Mouse (Mus musculus) CH12.LX (cell line): ENCODE data around the gene Arhgap45. TPM values are rescaled to one million over a fixed set of nuclear protein-coding genes. Genes with fewer than 3 reads are reported as not detected.
A peak's percentile ranks its signal among the peaks of the same experiment; 100 is the strongest.

Experiments
- DNase-seq: peaks from one replicate; pipeline ENCODE4 v3.0.0-alpha.2; 2013; ENCODE audit errors: extremely low read depth
- H3K27ac ChIP-seq: 2 replicates; pipeline ENCODE4 v1.5.1; 2012; ENCODE audit warnings: low read depth, mild to moderate bottlenecking, control low read depth, moderate library complexity; ENCODE audit not compliant: insufficient read depth
- H3K27me3 ChIP-seq: replicated peaks from 2 replicates; pipeline ENCODE3; 2012; ENCODE audit warnings: inconsistent platforms
- H3K36me3 ChIP-seq, 2 experiments: replicated peaks in 1 of 2; 2 replicates each; pipeline versions ENCODE3 to v1.6.1; 2012; ENCODE audit warnings: inconsistent platforms in 1 of 2, low read length in 1 of 2, mild to moderate bottlenecking in 1 of 2, mixed read lengths in 1 of 2, moderate library complexity in 1 of 2; ENCODE audit not compliant: control insufficient read depth in 1 of 2, insufficient read depth in 1 of 2
- H3K4me1 ChIP-seq, 2 experiments: 2 replicates each; pipeline ENCODE4 v1.6.1; 2012; ENCODE audit warnings: inconsistent platforms in 1 of 2, moderate library complexity in 1 of 2; ENCODE audit not compliant: insufficient read depth in 2 of 2, control insufficient read depth in 1 of 2
- H3K4me2 ChIP-seq: 2 replicates; pipeline ENCODE4 v1.6.1; 2012; ENCODE audit warnings: low read depth, mild to moderate bottlenecking, control low read depth; ENCODE audit not compliant: poor library complexity, insufficient read depth, severe bottlenecking
- H3K4me3 ChIP-seq, 3 experiments: fragments of 150-350 bp in 1 of 3; sonication (generic) in 1 of 3; replicated peaks in 1 of 3; 2 replicates each; pipeline versions ENCODE3 to v1.5.1; 2011 to 2012; ENCODE audit warnings: low read depth in 2 of 3, low read length in 2 of 3, mild to moderate bottlenecking in 2 of 3, moderate library complexity in 2 of 3, control low read depth in 1 of 3, improper control_type of control experiment in 1 of 3, inconsistent platforms in 1 of 3, mixed read lengths in 1 of 3; ENCODE audit not compliant: poor library complexity in 1 of 3
- H3K79me2 ChIP-seq: replicated peaks from 2 replicates; pipeline ENCODE4 v1.6.1; 2012; ENCODE audit warnings: mild to moderate bottlenecking, moderate library complexity; ENCODE audit not compliant: control insufficient read depth, poor library complexity, insufficient read depth, severe bottlenecking; ENCODE audit errors: extremely low read depth
- H3K9ac ChIP-seq: 2 replicates; pipeline ENCODE4 v1.6.1; 2012; ENCODE audit warnings: low read depth, mild to moderate bottlenecking, control low read depth, moderate library complexity; ENCODE audit not compliant: insufficient read depth
- H3K9me3 ChIP-seq: replicated peaks from 2 replicates; pipeline ENCODE3; 2012; ENCODE audit warnings: low read length, inconsistent platforms, mixed read lengths
- BHLHE40 ChIP-seq: IDR thresholded peaks from 2 replicates; pipeline ENCODE4 v1.6.1; 2011; ENCODE audit warnings: mild to moderate bottlenecking, low read depth, low read length, improper control_type of control experiment
- CHD1 ChIP-seq: IDR thresholded peaks from 2 replicates; pipeline ENCODE4 v1.6.1; 2012; ENCODE audit warnings: low read depth, low read length, improper control_type of control experiment, inconsistent platforms
- CHD2 ChIP-seq: IDR thresholded peaks from 2 replicates; pipeline ENCODE4 v1.6.1; 2011; ENCODE audit warnings: low read length, improper control_type of control experiment
- CTCF ChIP-seq, 2 experiments: IDR thresholded peaks in 1 of 2; conservative IDR thresholded peaks in 1 of 2; 2 replicates each; pipeline ENCODE4 v1.5.1; 2011 to 2012; ENCODE audit warnings: low read depth in 2 of 2, low read length in 2 of 2, improper control_type of control experiment in 1 of 2, inconsistent platforms in 1 of 2, mild to moderate bottlenecking in 1 of 2, moderate library complexity in 1 of 2
- E2F4 ChIP-seq: IDR thresholded peaks from 2 replicates; pipeline ENCODE4 v1.6.1; 2011; ENCODE audit warnings: low read depth, low read length, improper control_type of control experiment; ENCODE audit not compliant: insufficient replicate concordance
- ELF1 ChIP-seq: IDR thresholded peaks from 2 replicates; pipeline ENCODE4 v1.6.1; 2014; ENCODE audit warnings: low read depth, mild to moderate bottlenecking, inconsistent platforms, low read length, improper control_type of control experiment
- EP300 ChIP-seq: IDR thresholded peaks from 2 replicates; pipeline ENCODE4 v1.6.1; 2011; ENCODE audit warnings: low read length, improper control_type of control experiment
- ETS1 ChIP-seq: conservative IDR thresholded peaks from 2 replicates; pipeline ENCODE4 v1.6.1; 2012; ENCODE audit warnings: low read depth, mild to moderate bottlenecking, inconsistent platforms, low read length, improper control_type of control experiment, moderate library complexity
- GABPA ChIP-seq: IDR thresholded peaks from 2 replicates; pipeline ENCODE4 v1.6.1; 2012; ENCODE audit warnings: low read depth, low read length, improper control_type of control experiment, inconsistent platforms; ENCODE audit not compliant: insufficient replicate concordance
- HCFC1 ChIP-seq: IDR thresholded peaks from 2 replicates; pipeline ENCODE4 v1.6.1; 2012; ENCODE audit warnings: low read depth, mild to moderate bottlenecking, inconsistent platforms, low read length, improper control_type of control experiment
- IRF4 ChIP-seq: IDR thresholded peaks from 2 replicates; pipeline ENCODE4 v1.6.1; 2014; ENCODE audit warnings: low read depth, mild to moderate bottlenecking, inconsistent platforms, low read length, improper control_type of control experiment
- JUN ChIP-seq: IDR thresholded peaks from 2 replicates; pipeline ENCODE4 v1.6.1; 2011; ENCODE audit warnings: low read depth, mild to moderate bottlenecking, low read length, improper control_type of control experiment, moderate library complexity; ENCODE audit not compliant: insufficient read depth
- JUND ChIP-seq: conservative IDR thresholded peaks from 2 replicates; pipeline ENCODE4 v1.6.1; 2011; ENCODE audit warnings: low read depth, low read length, improper control_type of control experiment
- KAT2A ChIP-seq: IDR thresholded peaks from 2 replicates; pipeline ENCODE4 v1.6.1; 2012; ENCODE audit warnings: low read length, improper control_type of control experiment, inconsistent platforms; ENCODE audit not compliant: insufficient replicate concordance
- MAFK ChIP-seq: IDR thresholded peaks from 2 replicates; pipeline ENCODE4 v1.6.1; 2011; ENCODE audit warnings: low read length, improper control_type of control experiment; ENCODE audit not compliant: insufficient replicate concordance
- MAX ChIP-seq: IDR thresholded peaks from 2 replicates; pipeline ENCODE4 v1.6.1; 2011; ENCODE audit warnings: low read length, improper control_type of control experiment
- MAZ ChIP-seq: IDR thresholded peaks from 2 replicates; pipeline ENCODE4 v1.6.1; 2012; ENCODE audit warnings: low read depth, mild to moderate bottlenecking, inconsistent platforms, low read length, improper control_type of control experiment, moderate library complexity
- MEF2A ChIP-seq: IDR thresholded peaks from 2 replicates; pipeline ENCODE4 v1.6.1; 2014; ENCODE audit warnings: low read depth, mild to moderate bottlenecking, inconsistent platforms, low read length, improper control_type of control experiment, borderline replicate concordance
- MXI1 ChIP-seq: IDR thresholded peaks from 2 replicates; pipeline ENCODE4 v1.6.1; 2011; ENCODE audit warnings: mild to moderate bottlenecking, low read depth, low read length, improper control_type of control experiment
- MYC ChIP-seq: IDR thresholded peaks from 2 replicates; pipeline ENCODE4 v1.6.1; 2011; ENCODE audit warnings: low read depth, mild to moderate bottlenecking, improper control_type of control experiment, low read length
- NELFE ChIP-seq: IDR thresholded peaks from 2 replicates; pipeline ENCODE4 v1.6.1; 2011; ENCODE audit warnings: low read depth, low read length, improper control_type of control experiment
- NRF1 ChIP-seq: IDR thresholded peaks from 2 replicates; pipeline ENCODE4 v1.6.1; 2014; ENCODE audit warnings: low read depth, mild to moderate bottlenecking, inconsistent platforms, low read length, improper control_type of control experiment, moderate library complexity
- PAX5 ChIP-seq: IDR thresholded peaks from 2 replicates; pipeline ENCODE4 v1.6.1; 2012; ENCODE audit warnings: low read length, inconsistent platforms, mixed read lengths
- POLR2A ChIP-seq: IDR thresholded peaks from 2 replicates; pipeline ENCODE4 v1.6.1; 2011; ENCODE audit warnings: low read depth, mild to moderate bottlenecking, improper control_type of control experiment, low read length
- POLR2AphosphoS2 ChIP-seq: IDR thresholded peaks from 2 replicates; pipeline ENCODE4 v1.6.1; 2011; ENCODE audit warnings: low read depth, low read length, improper control_type of control experiment
- RAD21 ChIP-seq: IDR thresholded peaks from 2 replicates; pipeline ENCODE4 v1.6.1; 2011; ENCODE audit warnings: low read depth, mild to moderate bottlenecking, low read length, improper control_type of control experiment, moderate library complexity
- RCOR1 ChIP-seq: conservative IDR thresholded peaks from 2 replicates; pipeline ENCODE4 v1.6.1; 2012; ENCODE audit warnings: low read depth, mild to moderate bottlenecking, inconsistent platforms, low read length, improper control_type of control experiment
- SIN3A ChIP-seq: IDR thresholded peaks from 2 replicates; pipeline ENCODE4 v1.6.1; 2012; ENCODE audit warnings: low read length, improper control_type of control experiment, inconsistent platforms
- SMC3 ChIP-seq: IDR thresholded peaks from 2 replicates; pipeline ENCODE4 v1.6.1; 2011; ENCODE audit warnings: low read depth, low read length, improper control_type of control experiment
- TBP ChIP-seq: conservative IDR thresholded peaks from 2 replicates; pipeline ENCODE4 v1.6.1; 2011; ENCODE audit warnings: low read depth, low read length, improper control_type of control experiment
- TCF12 ChIP-seq: IDR thresholded peaks from 2 replicates; pipeline ENCODE4 v1.6.1; 2014; ENCODE audit warnings: low read depth, mild to moderate bottlenecking, inconsistent platforms, low read length, improper control_type of control experiment
- UBTF ChIP-seq: IDR thresholded peaks from 2 replicates; pipeline ENCODE4 v1.6.1; 2012; ENCODE audit warnings: low read depth, mild to moderate bottlenecking, inconsistent platforms, low read length, improper control_type of control experiment, moderate library complexity
- USF1 ChIP-seq: IDR thresholded peaks from 2 replicates; pipeline ENCODE4 v1.6.1; 2014; ENCODE audit warnings: low read depth, mild to moderate bottlenecking, inconsistent platforms, low read length, improper control_type of control experiment
- USF2 ChIP-seq: conservative IDR thresholded peaks from 2 replicates; pipeline ENCODE4 v1.6.1; 2011; ENCODE audit warnings: low read depth, low read length, improper control_type of control experiment
- ZC3H11A ChIP-seq: IDR thresholded peaks from 2 replicates; pipeline ENCODE4 v1.6.1; 2012; ENCODE audit warnings: low read depth, mild to moderate bottlenecking, inconsistent platforms, low read length, improper control_type of control experiment
- ZKSCAN1 ChIP-seq: IDR thresholded peaks from 2 replicates; pipeline ENCODE4 v1.6.1; 2012; ENCODE audit warnings: low read depth, inconsistent platforms, low read length, improper control_type of control experiment, borderline replicate concordance
- ZMIZ1 ChIP-seq: IDR thresholded peaks from 2 replicates; pipeline ENCODE4 v1.6.1; 2012; ENCODE audit warnings: low read depth, mild to moderate bottlenecking, inconsistent platforms, low read length, improper control_type of control experiment
- ZNF384 ChIP-seq: IDR thresholded peaks from 2 replicates; pipeline ENCODE4 v1.6.1; 2012; ENCODE audit warnings: low read depth, low read length, improper control_type of control experiment, inconsistent platforms
- dilution Hi-C: fragments of 300-500 bp; cut with MboI; formaldehyde crosslinking; loops from 2 replicates; pipeline ENCODE4 v1.14.3; 2020; ENCODE audit warnings: low sequenced_read_pairs; ENCODE audit not compliant: extremely low pct_unique_long_range_greater_than_20kb, extremely low pct_ligation_motif_present
- in situ Hi-C: fragments of 300-500 bp; cut with MboI; formaldehyde crosslinking; loops from 3 replicates; pipeline ENCODE4 v1.14.3; 2019; ENCODE audit warnings: low sequenced_read_pairs, low pct_ligation_motif_present, low pct_unique_long_range_greater_than_20kb, mixed read lengths
- polyA plus RNA-seq: library from polyadenylated mRNA; unstranded; fragments of >175 nt; gene quantifications from 2 replicates; pipeline ENCODE4 v1.2.1, GENCODE M21; 2012; ENCODE audit warnings: low read depth; ENCODE audit not compliant: insufficient read length
- total RNA-seq, 2 experiments: library from RNA; depleted of rRNA; stranded (reverse); fragments of 300-350 nt in 1 of 2; fragments of >200 nt in 1 of 2; gene quantifications; 2 replicates each; pipeline ENCODE4 v1.2.3; 2012 to 2014

Gene Arhgap45
- total and polyA plus RNA-seq, 3 experiments: 10.3 to 25.9 (median 20.2) TPM

GRCm38 (mm10) chr10:80017361-80017760, 908 bp downstream of the Arhgap45 start:
- peaks cover 8% of the 10 kb centered on the region for H3K79me2 ChIP-seq
- H3K27ac ChIP-seq: peak overlapping the region; percentile 62
- H3K4me1 ChIP-seq: peaks cover 12 to 34% of the 10 kb centered on the region in 2 experiments
- DNase-seq: peak; percentile 70
- peak overlapping the region; percentile 85 for H3K4me2 ChIP-seq
- peaks cover 42 to 75% of the 10 kb centered on the region in 2 experiments for H3K36me3 ChIP-seq
- in situ Hi-C loops: no loop called here
- dilution Hi-C loops: no loop called here
- H3K27me3 ChIP-seq: no peaks in the 10 kb centered on the region
- H3K9ac ChIP-seq: peak overlapping the region; percentile 86
- H3K9me3 ChIP-seq: no peaks in the 10 kb centered on the region
- peak overlapping the region; percentile 77 to 81 (median 80) for H3K4me3 ChIP-seq
- TF ChIP-seq EP300: no peak
- peak; percentile 90 for TF ChIP-seq MAZ
- no peak for TF ChIP-seq PAX5
- no peak for TF ChIP-seq GABPA
- TF ChIP-seq USF1: no peak
- no peak for TF ChIP-seq ZMIZ1
- TF ChIP-seq NRF1: no peak
- TF ChIP-seq HCFC1: no peak
- TF ChIP-seq MAFK: no peak
- no peak for TF ChIP-seq POLR2A
- peak; percentile 85 for TF ChIP-seq ELF1
- TF ChIP-seq USF2: no peak
- no peak for TF ChIP-seq KAT2A
- peak; percentile 10; the same call in 1 of the 2 replicates for TF ChIP-seq IRF4
- no peak for TF ChIP-seq CTCF (conservative IDR thresholded peaks at IDR 0.05 in 1 of 2, IDR thresholded peaks at IDR 0.05 in 1 of 2; ENCODE audit: low read depth in 2 of 2, low read length in 2 of 2)
- peak; percentile 33; the same call in 1 of the 2 replicates for TF ChIP-seq SIN3A
- TF ChIP-seq UBTF: no peak
- TF ChIP-seq JUND: no peak
- TF ChIP-seq NELFE: no peak
- no peak for TF ChIP-seq ZNF384
- peak; percentile 69 for TF ChIP-seq CHD2
- TF ChIP-seq ETS1: no peak
- TF ChIP-seq RCOR1: no peak
- no peak; the same call in 1 of the 2 replicates for TF ChIP-seq TCF12
- TF ChIP-seq E2F4: no peak
- TF ChIP-seq JUN: no peak
- TF ChIP-seq SMC3: no peak
- no peak for TF ChIP-seq MAX
- no peak for TF ChIP-seq MYC
- no peak for TF ChIP-seq ZC3H11A
- no peak for TF ChIP-seq TBP
- TF ChIP-seq BHLHE40: 0 out of 2 replicates have a peak, but pooled peaks have one; percentile 7
- TF ChIP-seq CHD1: no peak
- TF ChIP-seq MXI1: no peak
- TF ChIP-seq MEF2A: no peak
- TF ChIP-seq ZKSCAN1: no peak
- no peak for TF ChIP-seq RAD21
- TF ChIP-seq POLR2AphosphoS2: no peak
